Mouse (Mus musculus) layer of hippocampus, adult 11-12 months (tissue): ENCODE results near the gene Homez.

Source experiments
- DNase-seq: peaks from one replicate; pipeline ENCODE4 v3.0.0; 2022; ENCODE audit warnings: low spot score

The Homez gene

GRCm38 (mm10) chr14:54870861-54871260 lies at the start of gene Homez:
Gene Homez, minus strand, starts transcription at chr14:54870961.
- no peak for DNase-seq

GRCm38 (mm10) chr14:54920076-54920685 lies 49.4 kb upstream of the Homez start:
- no peak for DNase-seq

GRCm38 (mm10) chr14:54913343-54913742 lies 42.6 kb upstream of the Homez start:
- DNase-seq: no peak

- peak; percentile 82 for DNase-seq
Observed at GRCm38 (mm10) chr14:54912886-54913285, 42.1 kb upstream of the Homez start, which contains the start of gene Slc22a17. Gene Slc22a17, minus strand, starts transcription at chr14:54913132.

GRCm38 (mm10) chr14:54912109-54912850 lies 41.5 kb upstream of the Homez start:
- no peak for DNase-seq

- DNase-seq: no peak
Observed at GRCm38 (mm10) chr14:54908682-54909081, 37.9 kb upstream of the Homez start.

- DNase-seq: no peak
Observed at GRCm38 (mm10) chr14:54903641-54904040, 32.9 kb upstream of the Homez start.

- peak; percentile 90 for DNase-seq
Observed at GRCm38 (mm10) chr14:54900383-54900782, 29.6 kb upstream of the Homez start.

- DNase-seq: no peak
Observed at GRCm38 (mm10) chr14:54897445-54897844, 26.7 kb upstream of the Homez start.

GRCm38 (mm10) chr14:54894296-54895151 lies 23.8 kb upstream of the Homez start:
- DNase-seq: peak; percentile 59

- peak; percentile 99 for DNase-seq
Observed at GRCm38 (mm10) chr14:54893651-54894181, 23.0 kb upstream of the Homez start.

GRCm38 (mm10) chr14:54892200-54892599 lies 21.4 kb upstream of the Homez start, which contains the start of gene Pabpn1:
Gene Pabpn1, plus strand, starts transcription at chr14:54892500.
- DNase-seq: no peak

- no peak for DNase-seq
Observed at GRCm38 (mm10) chr14:54885309-54885708, 14.5 kb upstream of the Homez start.

- DNase-seq: no peak
Observed at GRCm38 (mm10) chr14:54884022-54884712, 13.4 kb upstream of the Homez start.

GRCm38 (mm10) chr14:54883154-54884021 lies 12.6 kb upstream of the Homez start, which contains the start of the genes Bcl2l2 and Gm20521:
Gene Bcl2l2, plus strand, starts transcription at chr14:54883377.
Gene Gm20521, plus strand, starts transcription at chr14:54883441.
- DNase-seq: peak; percentile 74

- peak; percentile 65 for DNase-seq
Observed at GRCm38 (mm10) chr14:54877048-54877715, 6.4 kb upstream of the Homez start, which contains the start of gene Ppp1r3e. Gene Ppp1r3e, minus strand, starts transcription at chr14:54877550.

GRCm38 (mm10) chr14:54876539-54877047 lies 5.8 kb upstream of the Homez start:
- DNase-seq: peak; percentile 89

GRCm38 (mm10) chr14:54875844-54876538 lies 5.2 kb upstream of the Homez start:
- peak; percentile 64 for DNase-seq

GRCm38 (mm10) chr14:54874165-54874564 lies 3.4 kb upstream of the Homez start:
- no peak for DNase-seq
